Mouse (Mus musculus): Measurements from ENCODE around the gene Dna2. TPM values are rescaled to one million over a fixed set of nuclear protein-coding genes. Genes with fewer than 3 reads are reported as not detected.

The Dna2 gene
- polyA plus RNA-seq, 1 experiment from 2014 or later, result 9.6 TPM

GRCm38 (mm10) chr10:63022541-63023120 is 75.8 kb downstream of the Dna2 start:
- no peaks in the 10 kb centered on the region for H3K9me3 ChIP-seq
- peak overlapping the region; percentile 100 for H3K9ac ChIP-seq (replicated peaks)
- H3K27ac ChIP-seq, result peak overlapping the region; percentile 100
- peaks cover 4% of the 10 kb centered on the region; the same call in 1 of the 2 replicates for H3K36me3 ChIP-seq
- no peak for ATAC-seq
- peak overlapping the region; percentile 92 for H3K4me2 ChIP-seq (replicated peaks)
- H3K27me3 ChIP-seq, result no peaks in the 10 kb centered on the region
- WGBS, result under 1% methylated on average over 27 of the region's 27 CpGs
- H3K4me3 ChIP-seq (replicated peaks), result peak overlapping the region; percentile 90
- H3K4me1 ChIP-seq (replicated peaks), result peaks cover 63% of the 10 kb centered on the region

DNA sequence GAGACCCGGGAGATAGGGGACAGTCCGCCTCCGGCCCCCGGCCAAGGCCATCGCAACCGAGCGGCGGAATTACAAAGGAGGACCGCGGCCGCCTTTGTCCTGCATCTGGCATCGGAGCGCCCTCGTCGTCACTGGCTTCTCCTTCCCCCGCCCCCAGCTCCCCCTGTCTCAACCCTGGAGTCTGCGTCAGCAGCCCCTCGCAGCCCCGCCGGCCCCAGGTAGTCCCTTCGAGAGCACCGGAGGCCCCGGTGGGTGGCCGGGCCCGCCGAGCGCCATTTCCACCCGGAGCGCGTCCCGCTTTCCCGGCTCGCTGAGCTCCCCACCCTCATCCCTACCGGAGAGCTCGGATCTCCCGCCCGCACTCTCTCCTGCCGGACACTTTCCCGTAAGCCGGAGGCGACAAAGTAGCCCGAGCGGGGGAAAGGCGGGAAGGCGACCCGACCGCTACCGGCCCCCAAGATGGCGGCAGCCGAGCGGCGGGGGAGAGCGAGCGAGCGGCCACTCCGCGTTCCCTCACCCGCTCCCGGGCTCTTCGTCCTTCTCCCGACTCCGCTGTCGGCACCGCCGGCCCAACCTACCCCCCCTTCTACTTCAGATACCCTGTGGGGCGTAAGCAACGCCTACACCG is 76.4 kb downstream of the Dna2 start:
- Histone ChIP-seq H3K4me1 (replicated peaks) (peaks cover 69% of the 10 kb centered on the region), H3K4me3 (replicated peaks) (peak overlapping the region; percentile 90), H3K27ac (peak overlapping the region; percentile 100), H3K36me3 (no peaks in the 10 kb centered on the region), H3K27me3 (no peaks in the 10 kb centered on the region), H3K9ac (replicated peaks) (peak overlapping the region; percentile 100), H3K9me3 (no peaks in the 10 kb centered on the region), H3K4me2 (replicated peaks) (peak overlapping the region; percentile 92)
- under 1% methylated on average over 64 of the region's 68 CpGs for WGBS
- ATAC-seq, result peak; percentile 40

Other genes with a start within 250 kb of the Dna2 start
- gene Stox1, start 220.9 kb upstream of the Dna2 start, polyA plus RNA-seq (2015; fragmentation: Nextera tagmentation; extraction: Ambion mirVana), result 2.3 and 2.9 TPM in 2 replicates
- gene Ccar1, start 154.7 kb upstream of the Dna2 start, polyA plus RNA-seq (2015; fragmentation: Nextera tagmentation; extraction: Ambion mirVana), result 132 and 136 TPM in 2 replicates
- gene Tet1, start 38.0 kb upstream of the Dna2 start, polyA plus RNA-seq (2015; fragmentation: Nextera tagmentation; extraction: Ambion mirVana), result 29.8 and 37.2 TPM in 2 replicates
- gene Slc25a16, start 26.4 kb upstream of the Dna2 start, polyA plus RNA-seq (2015; fragmentation: Nextera tagmentation; extraction: Ambion mirVana), result 11.6 and 14.0 TPM in 2 replicates
- 51.7 and 55.5 TPM in 2 replicates for gene Rufy2, start 33.2 kb downstream of the Dna2 start, polyA plus RNA-seq (2015; fragmentation: Nextera tagmentation; extraction: Ambion mirVana)
- 242 and 243 TPM in 2 replicates for gene Hnrnph3, start 77.2 kb downstream of the Dna2 start, polyA plus RNA-seq (2015; fragmentation: Nextera tagmentation; extraction: Ambion mirVana)
- gene Pbld2, start 77.3 kb downstream of the Dna2 start, polyA plus RNA-seq (2015; fragmentation: Nextera tagmentation; extraction: Ambion mirVana), result 1.3 TPM in 2 replicates
- 1.0 and 1.3 TPM in 2 replicates for gene Pbld1, start 113.1 kb downstream of the Dna2 start, polyA plus RNA-seq (2015; fragmentation: Nextera tagmentation; extraction: Ambion mirVana)
- gene Atoh7, start 152.6 kb downstream of the Dna2 start, polyA plus RNA-seq (2015; fragmentation: Nextera tagmentation; extraction: Ambion mirVana), result 1.1 and 1.3 TPM in 2 replicates

Data from midbrain, embryonic 13.5 days (tissue).